Mouse (Mus musculus): ENCODE measurements around the gene S100a4.
A peak's percentile ranks its signal among the peaks of the same experiment; 100 is the strongest.

Gene S100a4

DNA sequence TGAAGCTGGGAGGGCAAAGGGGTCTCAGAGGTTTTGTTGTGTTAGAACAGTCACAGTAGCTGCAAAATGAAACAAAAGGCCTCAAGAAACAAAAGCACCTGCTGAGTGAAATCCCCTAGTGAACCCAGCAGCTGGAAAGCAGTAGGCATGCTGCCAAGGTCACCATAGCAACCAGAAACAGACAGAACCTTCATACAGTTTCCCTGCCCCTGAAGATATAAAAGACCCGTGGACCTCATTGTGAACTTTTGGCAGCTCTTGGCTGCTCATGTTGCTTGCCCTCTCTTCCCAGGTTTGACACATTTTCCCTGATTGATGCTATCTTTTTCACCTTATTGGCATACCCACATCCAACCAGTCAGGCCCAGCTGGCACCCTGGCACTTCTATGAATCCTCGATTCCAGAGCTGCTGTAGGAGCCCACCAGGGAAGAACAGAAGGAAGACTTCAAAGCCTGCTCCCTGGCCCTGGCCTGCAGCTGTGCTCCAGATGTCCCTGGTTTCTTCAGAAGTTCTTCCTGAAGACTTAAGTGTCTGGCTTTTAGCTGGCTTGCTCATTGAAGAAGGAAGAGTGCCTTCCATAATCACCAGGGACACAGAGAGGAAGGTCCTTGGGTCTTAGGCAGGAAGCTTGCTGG lies 20.0 kb downstream of the S100a4 start:
- no peak for DNase-seq (ENCODE audit: low read depth, low spot score)

GRCm38 (mm10) chr3:90625496-90625895 lies 21.9 kb downstream of the S100a4 start:
- no peak for DNase-seq (ENCODE audit: low read depth, low spot score)

- DNase-seq (ENCODE audit: low read depth, low spot score): no peak
These were observed 22.9 kb downstream of the S100a4 start for GRCm38 (mm10) chr3:90626266-90627021.

GRCm38 (mm10) chr3:90627366-90627765 lies 23.8 kb downstream of the S100a4 start:
- no peak for DNase-seq (ENCODE audit: low read depth, low spot score)

GRCm38 (mm10) chr3:90627807-90628206 lies 24.2 kb downstream of the S100a4 start:
- DNase-seq (ENCODE audit: low read depth, low spot score): no peak

DNA sequence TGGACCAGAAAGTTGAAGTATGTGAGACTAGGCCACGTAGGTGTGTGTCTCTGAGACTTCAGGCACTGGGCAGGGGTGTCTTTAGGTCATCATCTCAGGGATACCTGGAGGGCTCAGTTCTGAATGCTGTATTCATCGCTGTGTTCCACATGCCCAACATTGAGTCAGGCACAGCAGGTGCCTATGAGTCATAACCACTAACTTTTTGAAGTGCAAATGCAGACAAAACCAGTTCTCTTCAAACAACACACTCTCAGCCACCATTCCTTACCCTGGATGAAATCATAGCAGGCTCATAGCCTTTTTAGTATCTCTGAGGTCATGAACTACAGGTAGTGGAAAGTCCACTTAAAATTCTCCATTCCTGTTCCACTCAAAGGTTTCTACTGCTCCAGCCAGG lies 25.7 kb downstream of the S100a4 start:
- no peak for DNase-seq (ENCODE audit: low read depth, low spot score)

GRCm38 (mm10) chr3:90631984-90632383 lies 28.4 kb downstream of the S100a4 start:
- no peak for DNase-seq (ENCODE audit: low read depth, low spot score)

DNA sequence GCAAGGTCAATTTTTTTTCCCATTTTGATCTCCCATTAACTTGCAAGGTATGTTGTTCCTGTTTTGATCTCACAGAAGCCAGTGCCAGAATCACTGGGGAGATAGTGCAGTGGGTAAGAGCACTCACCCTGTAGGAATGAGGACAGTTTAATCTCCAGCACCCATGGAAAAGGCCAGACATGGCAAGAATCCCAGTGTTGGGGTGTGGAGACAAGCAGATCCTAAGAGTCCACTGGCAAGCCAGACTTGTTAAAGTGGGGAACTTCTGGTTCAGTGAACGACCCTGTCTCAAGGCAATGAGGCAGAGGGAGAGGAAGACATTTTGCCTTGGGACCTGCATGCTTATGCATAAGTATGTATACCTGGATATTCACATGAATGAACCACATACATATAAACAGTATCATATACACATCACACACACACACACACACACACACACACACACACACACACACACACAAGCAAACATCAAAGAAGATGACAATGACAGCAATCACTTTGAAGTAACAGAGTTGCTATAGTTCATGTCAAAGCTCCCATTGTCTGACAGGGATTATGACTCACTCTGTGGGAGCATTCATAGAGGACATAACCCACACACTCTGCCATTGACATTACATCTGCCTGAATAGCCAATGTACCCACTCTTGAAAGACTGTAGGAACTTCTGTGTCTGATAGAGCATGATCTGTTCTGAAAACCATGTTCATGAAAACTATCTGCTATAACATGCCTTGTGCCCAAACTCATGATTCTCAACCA lies 35.1 kb downstream of the S100a4 start:
- no peak for DNase-seq (ENCODE audit: low read depth, low spot score)

DNA sequence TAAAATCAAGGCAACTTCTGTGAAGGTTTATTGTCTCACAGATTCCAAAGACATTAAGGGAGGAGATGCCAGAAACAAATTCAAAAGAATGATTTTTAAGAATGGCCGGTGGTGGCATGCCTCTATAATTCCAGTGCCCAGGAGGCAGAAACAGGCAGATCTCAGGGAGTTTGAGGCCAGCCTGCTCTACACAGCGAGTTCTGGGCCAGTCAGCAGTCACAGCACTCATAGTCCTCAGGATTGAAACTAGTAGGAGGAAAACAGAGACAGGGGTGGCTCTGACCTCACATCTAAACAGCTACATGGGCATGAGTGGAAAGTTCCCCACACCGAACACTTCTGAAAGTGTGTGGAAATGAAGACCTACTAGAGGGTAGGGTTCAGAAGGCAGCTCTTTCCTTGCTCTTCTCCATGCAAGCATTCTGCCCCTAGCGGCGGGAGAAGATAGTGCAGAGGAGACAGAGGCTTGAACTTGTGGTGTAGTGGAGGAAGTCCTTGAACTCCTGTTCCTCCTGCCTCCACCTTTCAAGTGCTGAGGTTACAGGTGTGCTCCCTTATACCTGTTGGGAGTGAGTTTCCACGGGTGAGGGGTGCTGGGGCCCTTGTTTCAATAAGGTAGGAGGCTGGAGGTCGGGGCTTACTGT lies 36.1 kb downstream of the S100a4 start:
- DNase-seq (ENCODE audit: low read depth, low spot score): no peak

GRCm38 (mm10) chr3:90640981-90641380 lies 37.4 kb downstream of the S100a4 start:
- DNase-seq (ENCODE audit: low read depth, low spot score): no peak

- DNase-seq (ENCODE audit: low read depth, low spot score): no peak
These were observed 40.6 kb downstream of the S100a4 start for GRCm38 (mm10) chr3:90644220-90644619.

- no peak for DNase-seq (ENCODE audit: low read depth, low spot score)
These were observed 43.7 kb downstream of the S100a4 start for GRCm38 (mm10) chr3:90647291-90647690.

DNA sequence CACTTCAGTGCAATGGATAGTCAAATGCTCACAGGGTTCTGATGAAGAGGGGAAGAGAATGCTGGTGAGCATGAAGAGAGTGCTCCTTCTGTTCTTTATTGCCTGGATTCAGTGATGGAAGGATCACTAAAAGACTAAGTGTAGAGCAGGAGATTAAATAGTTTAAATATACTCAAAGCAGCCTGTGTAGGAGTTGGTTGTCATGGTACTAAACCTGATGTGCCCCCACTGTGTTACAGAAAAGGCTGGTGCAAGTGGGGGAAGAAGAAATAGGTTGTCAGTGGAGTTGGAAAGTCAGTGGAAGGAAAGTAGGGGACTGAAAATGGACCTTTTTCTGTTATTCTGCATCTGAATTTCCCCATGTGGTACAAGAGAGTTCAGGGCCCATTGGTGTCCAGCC lies 45.4 kb downstream of the S100a4 start:
- DNase-seq (ENCODE audit: low read depth, low spot score): no peak

- no peak for DNase-seq (ENCODE audit: low read depth, low spot score)
These were observed 46.3 kb downstream of the S100a4 start for GRCm38 (mm10) chr3:90649832-90650231.

GRCm38 (mm10) chr3:90652878-90653508 lies 49.4 kb downstream of the S100a4 start:
- DNase-seq (ENCODE audit: low read depth, low spot score): peak; percentile 34

DNA sequence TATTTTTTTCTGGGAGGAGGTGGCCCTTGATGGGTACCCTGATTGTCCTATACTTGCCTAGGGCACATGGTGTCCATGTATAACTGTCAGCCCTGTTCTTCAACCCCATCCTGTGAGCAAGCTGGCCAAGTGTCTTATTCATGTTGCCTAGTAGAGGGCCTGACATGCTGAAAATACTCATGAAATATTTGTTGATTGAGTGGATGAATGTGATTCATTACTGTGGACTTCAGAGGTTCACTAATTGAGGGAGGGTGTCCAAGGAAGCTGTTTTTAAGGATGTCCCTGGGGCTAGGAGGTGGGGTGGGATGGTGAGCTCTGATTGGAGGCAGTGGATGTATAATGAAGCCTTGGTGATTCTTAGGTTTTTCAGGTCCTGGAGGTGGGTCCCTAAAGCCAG lies 50.1 kb downstream of the S100a4 start, which contains the start of gene S100a7a:
Gene S100a7a, plus strand, starts transcription at position 301 of the 400 bp plus-strand sequence.
- no peak for DNase-seq (ENCODE audit: low read depth, low spot score)
